Mouse (Mus musculus) thymus, postnatal 36 days (tissue): Measurements from ENCODE around the gene Ndufv1.
"Not testable (repeated sequence)": the region's sequence is repeated elsewhere in the genome, so short reads cannot be mapped to it uniquely, and the experiment has no call there.

Experiments used
- DNase-seq, 2 experiments: peaks; one replicate each; pipeline ENCODE4 v3.0.0; 2022; ENCODE audit warnings: mixed read lengths in 2 of 2

Ndufv1 gene

DNA sequence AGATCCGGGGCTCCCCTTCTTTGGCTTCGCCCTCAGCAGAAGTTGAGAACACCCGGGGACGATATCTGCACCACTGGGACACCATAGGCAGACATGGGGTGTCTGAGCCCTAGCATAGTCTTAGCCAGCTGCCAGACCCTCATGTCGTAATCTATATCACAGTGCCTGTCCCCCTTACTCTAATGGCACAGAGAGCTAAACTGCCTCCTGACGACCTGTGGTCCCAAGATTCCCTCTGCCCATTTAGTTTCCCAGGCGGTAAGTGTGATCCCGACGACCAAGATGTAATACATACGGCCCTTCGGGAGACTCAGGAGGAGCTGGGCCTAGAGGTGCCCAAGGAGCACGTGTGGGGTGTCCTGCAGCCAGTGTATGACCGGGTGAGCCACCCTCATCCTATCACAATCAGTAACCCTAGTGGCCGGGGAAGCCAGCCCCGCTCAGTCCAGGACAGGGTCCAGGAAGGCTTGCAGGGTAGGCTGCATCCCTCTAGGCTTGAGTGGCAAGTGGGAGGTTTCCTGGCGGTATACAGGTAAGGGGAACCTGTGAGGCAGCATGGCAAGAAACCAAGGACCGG, 11.6 kb downstream of the Ndufv1 start:
- DNase-seq = no peak

- DNase-seq = peak; percentile 94 to 96
Measured at GRCm38 (mm10) chr19:4000119-4000900, 12.3 kb downstream of the Ndufv1 start, which contains the start of the genes Nudt8 and Gm49405. Nudt8 (plus strand) TSS chr19:4000580. Gm49405 (plus strand) TSS chr19:4000626.

- DNase-seq = no peak
Measured at GRCm38 (mm10) chr19:3999121-3999730, 13.4 kb downstream of the Ndufv1 start.

GRCm38 (mm10) chr19:3998335-3998734, 14.3 kb downstream of the Ndufv1 start:
- no peak for DNase-seq

- no peak for DNase-seq
Measured at GRCm38 (mm10) chr19:3997231-3997630, 15.4 kb downstream of the Ndufv1 start.

DNA sequence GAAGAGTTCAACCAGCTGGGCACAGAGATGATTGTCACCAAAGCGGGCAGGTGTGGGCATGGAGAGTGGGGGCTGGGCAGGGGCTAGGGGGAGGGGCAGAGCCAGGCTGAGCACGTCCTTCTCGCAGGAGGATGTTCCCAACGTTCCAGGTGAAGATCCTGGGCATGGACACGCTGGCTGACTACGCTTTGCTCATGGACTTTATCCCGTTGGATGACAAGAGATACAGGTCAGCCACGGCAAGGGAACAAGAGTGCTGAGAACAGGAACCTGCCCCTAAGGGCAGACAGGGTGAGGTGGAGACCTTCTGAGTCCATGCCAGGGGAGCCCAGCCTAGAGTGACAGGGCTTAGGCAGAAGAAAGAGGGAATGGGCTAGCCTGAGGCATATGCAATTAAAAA, 15.9 kb downstream of the Ndufv1 start:
- no peak for DNase-seq

- DNase-seq = no peak
Measured at GRCm38 (mm10) chr19:3996106-3996505, 16.5 kb downstream of the Ndufv1 start.

- no peak for DNase-seq
Measured at GRCm38 (mm10) chr19:3995505-3995904, 17.1 kb downstream of the Ndufv1 start.

- DNase-seq = no peak
Measured at GRCm38 (mm10) chr19:3994932-3995331, 17.7 kb downstream of the Ndufv1 start.

DNA sequence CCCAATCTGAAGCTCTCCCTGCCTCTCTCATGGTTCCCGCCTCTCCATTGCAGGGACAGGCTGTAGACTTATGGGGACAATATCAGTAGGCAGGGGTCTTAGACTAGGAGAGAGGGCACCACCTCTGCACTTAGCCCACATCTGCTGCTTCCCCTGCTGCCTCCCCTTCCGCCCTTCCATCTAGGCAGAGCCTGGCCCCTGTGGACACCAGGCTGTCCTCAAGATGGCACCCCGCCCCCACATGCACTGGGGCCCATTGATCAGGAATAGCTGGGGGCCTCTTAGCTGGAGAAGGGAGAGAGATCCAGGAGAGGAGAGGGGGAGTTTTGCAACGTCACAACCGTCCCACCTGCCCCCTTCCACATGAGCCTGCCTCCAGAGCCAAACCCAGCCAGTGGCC, 20.2 kb downstream of the Ndufv1 start, which contains the start of gene Tbx10:
Gene Tbx10 (plus strand): TSS at position 337 of the 400 bp plus-strand sequence.
- DNase-seq = no peak

GRCm38 (mm10) chr19:3991966-3992365, 20.6 kb downstream of the Ndufv1 start:
- no peak for DNase-seq

DNA sequence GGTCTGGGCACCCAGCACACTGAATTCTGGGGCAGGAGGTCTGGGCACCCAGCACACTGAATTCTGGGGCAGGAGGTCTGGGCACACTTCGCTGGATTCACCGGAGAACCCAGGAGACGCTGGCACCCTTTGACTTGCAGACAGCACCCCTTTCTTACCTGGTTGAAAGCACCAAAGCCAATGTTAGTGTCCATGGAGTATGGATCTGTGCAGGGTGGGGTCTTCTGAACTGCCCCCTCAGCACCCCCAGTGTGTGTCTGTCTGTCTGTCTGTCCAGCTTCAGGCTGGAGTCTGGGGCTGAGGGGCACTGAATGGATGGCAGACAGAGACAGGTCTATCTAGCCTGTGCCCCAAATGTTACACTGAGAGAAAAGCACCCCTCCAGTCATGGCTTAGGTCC, 21.0 kb downstream of the Ndufv1 start:
- DNase-seq = no peak

- DNase-seq = no peak
Measured at GRCm38 (mm10) chr19:3990804-3991203, 21.8 kb downstream of the Ndufv1 start.

DNA sequence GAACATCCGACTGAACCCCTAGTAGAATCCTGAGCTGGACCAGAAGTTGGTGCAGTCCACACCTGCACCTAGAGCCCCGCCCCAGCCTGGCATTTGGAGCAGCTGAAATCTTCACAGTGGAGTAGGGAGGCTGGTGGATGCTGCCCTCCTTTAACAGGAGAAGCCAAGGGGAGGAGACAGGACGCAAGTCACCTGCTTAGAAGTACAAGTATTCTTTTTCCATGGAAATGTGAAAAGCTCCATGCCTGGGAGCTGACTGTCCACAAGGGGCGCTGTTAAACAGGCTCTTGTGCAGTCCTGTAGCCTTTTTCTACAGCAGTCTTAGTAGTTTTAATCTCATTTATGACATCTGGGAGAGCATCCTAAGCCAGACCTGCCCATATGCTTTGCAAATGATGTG, 23.9 kb downstream of the Ndufv1 start:
- DNase-seq = no peak

DNA sequence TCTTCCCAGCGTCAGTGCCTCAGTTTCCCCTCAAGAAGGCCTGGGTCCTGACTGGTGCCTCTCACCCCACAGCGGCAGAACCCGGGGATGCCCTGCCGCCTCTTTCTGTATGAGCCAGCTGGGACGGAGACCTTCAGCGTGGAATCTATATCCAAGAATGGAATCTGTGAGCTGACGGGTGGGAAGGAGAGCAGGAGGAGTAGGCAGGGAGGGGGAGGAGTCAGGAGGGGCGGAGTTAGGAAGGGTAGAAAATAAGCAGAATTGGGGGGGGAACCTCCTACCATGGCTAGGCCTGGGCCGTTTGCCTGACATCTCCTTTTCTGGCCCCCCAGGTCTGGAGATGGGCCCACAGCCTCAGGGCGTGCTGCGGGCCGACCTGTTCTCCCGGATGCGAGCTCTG, 24.5 kb downstream of the Ndufv1 start:
- DNase-seq = no peak

GRCm38 (mm10) chr19:3986334-3986733, 26.3 kb downstream of the Ndufv1 start, which contains the start of gene Acy3:
Acy3 (plus strand) TSS chr19:3986570.
- no peak for DNase-seq

DNA sequence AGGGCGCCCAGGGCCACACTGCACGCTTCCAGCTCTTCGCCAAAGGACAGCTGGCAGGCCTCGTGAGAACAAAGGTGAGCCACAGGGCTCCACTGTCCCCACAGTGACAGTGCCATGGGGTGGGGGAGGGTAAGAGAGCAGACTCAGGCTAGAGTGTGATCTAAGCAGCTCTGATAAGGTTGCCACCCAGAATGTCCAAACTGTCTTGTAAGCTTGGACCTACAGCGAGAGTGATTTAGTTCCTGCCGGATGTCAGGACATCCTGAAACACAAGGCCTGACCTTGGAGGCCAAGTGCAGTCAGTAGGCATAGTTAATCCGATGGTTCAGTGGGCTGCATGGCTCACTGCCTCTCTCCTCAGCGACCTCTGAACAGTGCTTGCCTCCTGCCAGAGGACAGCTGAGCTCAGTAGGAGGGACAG, 27.3 kb downstream of the Ndufv1 start:
- DNase-seq = no peak

GRCm38 (mm10) chr19:3983527-3984200, 28.9 kb downstream of the Ndufv1 start:
- DNase-seq = no peak

- DNase-seq = no peak
Measured at GRCm38 (mm10) chr19:3980917-3981316, 31.7 kb downstream of the Ndufv1 start.

- peak; percentile 57 to 68 for DNase-seq
Measured at GRCm38 (mm10) chr19:3980309-3980708, 32.3 kb downstream of the Ndufv1 start.

DNA sequence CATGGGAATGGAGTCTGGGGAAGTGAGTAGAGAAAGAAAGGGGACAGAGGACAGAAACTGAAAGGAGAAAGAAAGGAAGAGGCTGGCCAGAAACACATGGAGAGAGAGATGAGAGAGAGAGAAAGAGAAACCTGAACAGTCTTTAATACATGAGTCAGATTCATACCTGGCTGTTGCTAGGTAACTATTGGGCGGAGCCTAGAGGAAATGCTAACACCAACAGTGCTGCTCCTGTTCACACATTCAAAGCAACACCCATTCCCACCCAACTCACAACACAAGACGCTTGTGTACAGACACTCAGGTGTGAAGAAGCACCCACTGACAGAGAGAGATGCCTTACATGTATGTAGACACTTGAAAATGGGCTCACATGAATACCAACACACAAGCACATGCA, 36.7 kb downstream of the Ndufv1 start:
- no peak for DNase-seq

DNA sequence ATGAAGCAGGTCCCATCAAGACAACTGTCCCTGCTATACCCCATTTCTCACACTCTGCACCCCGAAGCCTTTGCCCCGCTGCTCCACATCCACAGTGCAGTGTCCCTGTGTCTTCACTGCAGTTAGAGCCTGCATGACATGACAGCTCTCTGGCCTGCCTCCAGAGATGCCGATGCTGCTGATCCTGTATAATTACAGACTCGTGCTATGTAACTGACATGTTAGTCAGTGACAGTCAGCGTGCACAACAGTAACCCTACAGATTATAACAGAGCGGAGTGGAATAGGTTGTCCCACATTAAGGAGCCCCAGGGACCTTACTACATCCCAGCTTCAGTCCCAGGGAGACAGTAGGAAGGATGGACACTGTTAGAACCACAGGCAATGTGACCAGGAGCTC, 38.0 kb downstream of the Ndufv1 start:
- not testable (repeated sequence) for DNase-seq

DNA sequence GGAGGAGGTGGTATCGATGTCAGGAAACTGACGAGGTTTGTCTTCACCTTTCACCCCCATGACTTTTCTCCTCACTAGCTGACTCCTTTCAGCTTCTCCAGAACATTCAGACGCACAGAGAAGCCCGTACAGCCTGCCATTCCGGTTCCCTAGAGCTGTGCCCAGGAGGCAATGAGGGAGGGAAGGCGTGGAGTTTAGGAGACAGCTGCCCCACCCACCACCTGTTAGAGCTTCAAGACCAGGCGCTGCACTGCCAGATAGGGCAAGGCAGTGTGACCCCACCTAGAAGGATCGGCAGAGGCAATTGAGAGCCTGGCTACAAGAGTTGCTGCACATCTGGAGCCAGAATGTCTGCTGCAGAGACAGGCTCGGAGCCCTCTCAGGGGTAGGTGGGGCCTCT, 40.4 kb downstream of the Ndufv1 start, which contains the start of gene Aldh3b2:
Gene Aldh3b2 (plus strand): TSS at position 100 of the 400 bp plus-strand sequence.
- DNase-seq = no peak
